Mouse (Mus musculus) embryonic facial prominence, embryonic 10.5 days (tissue): ENCODE measurements around the gene Rps27. TPM values are rescaled to one million over a fixed set of nuclear protein-coding genes. Genes with fewer than 3 reads are reported as not detected.

Source experiments
- DNase-seq: peaks from one replicate; pipeline ENCODE4 v3.0.0-alpha.2; 2017; ENCODE audit warnings: low spot score
- H3K27ac ChIP-seq: fragments of 300-500 bp; sonication (generic); replicated peaks from 2 replicates; pipeline ENCODE4 v1.5.1; 2016; ENCODE audit warnings: mild to moderate bottlenecking
- H3K27me3 ChIP-seq: fragments of 300-500 bp; sonication (generic); replicated peaks from 2 replicates; pipeline ENCODE4 v1.6.1; 2016; ENCODE audit warnings: low read depth, mild to moderate bottlenecking; ENCODE audit not compliant: poor library complexity, severe bottlenecking
- H3K36me3 ChIP-seq: fragments of 300-500 bp; sonication (generic); replicated peaks from 2 replicates; pipeline ENCODE4 v1.6.1; 2016; ENCODE audit warnings: mild to moderate bottlenecking, moderate library complexity
- H3K4me1 ChIP-seq: fragments of 300-500 bp; sonication (generic); 2 replicates; pipeline ENCODE4 v1.6.1; 2016
- H3K4me3 ChIP-seq: fragments of 300-500 bp; sonication (generic); 2 replicates; pipeline ENCODE4 v1.5.1; 2016; ENCODE audit warnings: mild to moderate bottlenecking, moderate library complexity
- H3K9me3 ChIP-seq: fragments of 300-500 bp; sonication (generic); 2 replicates; pipeline ENCODE4 v1.6.1; 2016; ENCODE audit warnings: mild to moderate bottlenecking
- WGBS: fragments of 180-500 bp; shearing (Covaris S2); methylation state at CpG from one replicate; pipeline ENCODE4 v1.1.7; 2016; 5-methylcytosine and 5-hydroxymethylcytosine counted together
- polyA plus RNA-seq: library from polyadenylated mRNA; unstranded; fragments of >200 nt; fragmentation: Nextera tagmentation; extraction: Ambion mirVana; gene quantifications from 2 replicates; pipeline ENCODE4 v1.2.1, GENCODE M21; 2016

Gene Rps27
- polyA plus RNA-seq, 1 experiment from 2014 or later: 1,124 TPM

GRCm38 (mm10) chr3:90202884-90203283, 10.6 kb downstream of the Rps27 start:
- Histone ChIP-seq H3K27ac (no peak overlapping the region), H3K4me1 (no peaks in the 10 kb centered on the region), H3K4me3 (no peak overlapping the region), H3K9me3 (no peaks in the 10 kb centered on the region), H3K36me3 (peaks cover 23% of the 10 kb centered on the region), H3K27me3 (no peaks in the 10 kb centered on the region)
- DNase-seq: no peak
- 77% methylated on average over 1 of the region's 1 CpGs for WGBS

- H3K27me3 ChIP-seq: no peaks in the 10 kb centered on the region
- no peaks in the 10 kb centered on the region for H3K36me3 ChIP-seq
- no peak overlapping the region for H3K4me3 ChIP-seq
- no peaks in the 10 kb centered on the region for H3K9me3 ChIP-seq
- WGBS: 80% methylated on average over 1 of the region's 1 CpGs
- no peak overlapping the region for H3K27ac ChIP-seq
- no peak for DNase-seq
- 0 out of 2 replicates have a peak, but pooled peaks cover 3% of the 10 kb centered on the region for H3K4me1 ChIP-seq
Measured at GRCm38 (mm10) chr3:90197548-90197947, 15.9 kb downstream of the Rps27 start.

DNA sequence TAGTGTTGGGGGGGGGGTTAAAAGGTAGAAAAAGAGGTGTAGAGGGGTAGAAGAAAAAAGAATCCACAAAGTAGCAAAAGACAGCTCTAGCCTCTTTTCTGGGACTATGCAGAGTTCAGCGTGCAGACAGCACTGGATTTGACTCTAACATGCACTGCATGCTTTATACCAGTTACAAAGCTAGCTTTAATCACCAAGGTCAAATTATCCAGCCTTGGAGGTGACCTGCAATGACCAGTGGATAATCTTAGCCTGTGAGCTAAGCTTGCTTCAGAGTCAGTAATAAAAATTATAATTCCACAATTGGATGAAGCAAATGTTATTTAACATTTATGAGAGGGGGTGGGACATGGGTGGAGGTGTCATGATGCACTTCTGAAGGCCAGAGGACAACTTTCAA, 17.8 kb downstream of the Rps27 start:
- 0 out of 2 replicates have a peak, but pooled peaks cover 3% of the 10 kb centered on the region for H3K4me1 ChIP-seq
- WGBS: 78% methylated on average over 1 of the region's 1 CpGs
- no peaks in the 10 kb centered on the region for H3K27me3 ChIP-seq
- H3K9me3 ChIP-seq: no peaks in the 10 kb centered on the region
- DNase-seq: no peak
- H3K4me3 ChIP-seq: no peak overlapping the region
- no peaks in the 10 kb centered on the region for H3K36me3 ChIP-seq
- no peak overlapping the region for H3K27ac ChIP-seq

DNA sequence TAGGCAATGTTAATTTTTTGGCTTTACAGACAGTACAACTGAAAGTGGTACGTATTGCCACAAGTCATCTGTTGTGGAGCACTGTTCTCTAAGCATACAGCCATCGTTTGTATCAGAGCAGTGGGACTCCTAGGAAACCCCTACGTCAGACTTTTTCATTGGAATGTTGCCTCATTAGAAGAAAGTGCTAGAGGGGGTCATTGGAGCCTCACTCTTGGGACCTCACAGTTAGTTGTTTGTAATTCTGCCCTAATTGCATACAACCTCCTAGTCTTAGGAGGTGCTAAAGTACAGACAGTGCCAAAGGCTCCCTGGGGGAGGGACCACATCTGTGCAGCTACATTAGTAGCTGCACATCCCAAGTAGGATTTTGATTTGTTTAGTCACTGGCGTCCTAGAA, 18.7 kb downstream of the Rps27 start:
- Histone ChIP-seq H3K27ac (no peak overlapping the region), H3K4me3 (no peak overlapping the region), H3K9me3 (no peaks in the 10 kb centered on the region), H3K27me3 (no peaks in the 10 kb centered on the region), H3K36me3 (no peaks in the 10 kb centered on the region), H3K4me1 (0 out of 2 replicates have a peak, but pooled peaks cover 3% of the 10 kb centered on the region)
- no peak for DNase-seq
- 50% methylated on average over 4 of the region's 4 CpGs for WGBS

DNA sequence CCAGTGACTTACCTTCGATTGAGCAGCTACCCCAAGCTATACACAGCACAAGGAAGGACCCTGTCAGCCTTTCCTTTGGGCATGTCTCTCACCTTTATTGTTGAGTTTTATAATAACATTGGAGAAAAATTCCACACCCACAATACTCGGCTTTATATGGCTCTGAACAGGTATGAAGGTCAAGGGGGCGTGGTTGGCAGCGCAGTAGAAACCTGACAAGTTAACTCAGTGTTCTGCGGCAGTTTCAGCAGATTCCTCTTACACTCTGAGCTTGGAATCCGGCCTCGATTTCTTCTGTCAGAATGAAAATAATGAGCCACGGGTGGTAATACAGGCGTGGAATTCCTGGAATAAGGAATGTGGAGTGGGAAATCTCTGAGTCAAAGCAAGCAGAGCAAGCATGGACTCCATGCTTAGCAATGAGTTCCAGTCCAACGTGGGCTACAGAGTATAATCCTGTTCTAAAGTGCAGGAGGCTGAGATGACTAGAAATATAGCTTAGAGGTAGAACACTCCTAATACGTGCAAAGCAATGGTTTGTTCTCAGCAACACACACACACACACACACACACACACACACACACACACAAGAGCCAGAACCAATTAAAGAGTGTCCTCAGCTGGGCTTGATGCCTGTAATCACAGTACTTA, 22.5 kb downstream of the Rps27 start:
- no peak overlapping the region for H3K27ac ChIP-seq

DNA sequence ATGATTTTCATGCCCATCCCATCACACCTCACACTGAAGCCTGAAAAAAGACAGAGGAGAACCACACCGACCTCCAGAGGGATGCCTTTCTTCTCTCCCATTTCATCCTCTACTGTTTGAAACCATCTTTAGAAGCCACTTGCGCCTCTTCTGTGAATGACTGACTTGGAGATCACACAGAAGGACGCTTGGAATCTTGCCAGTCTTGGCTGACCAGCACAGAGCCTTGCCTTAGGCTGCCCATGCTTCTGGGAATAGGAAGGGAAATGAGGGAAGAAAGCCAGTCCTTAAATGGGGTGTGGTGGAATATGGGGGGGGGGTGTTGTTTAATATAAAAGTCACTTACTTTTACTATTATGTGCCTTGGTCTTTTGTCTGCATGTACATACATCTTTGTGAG, 29.9 kb downstream of the Rps27 start:
- 76% methylated on average over 3 of the region's 3 CpGs for WGBS
- H3K9me3 ChIP-seq: no peaks in the 10 kb centered on the region
- H3K27me3 ChIP-seq: no peaks in the 10 kb centered on the region
- DNase-seq: no peak
- 0 out of 2 replicates have a peak, but pooled peaks cover 5% of the 10 kb centered on the region for H3K4me1 ChIP-seq
- H3K27ac ChIP-seq: no peak overlapping the region
- no peak overlapping the region for H3K4me3 ChIP-seq
- no peaks in the 10 kb centered on the region for H3K36me3 ChIP-seq

More for the DNA sequence above, 22.5 kb downstream of the Rps27 start:
- 84% methylated on average over 11 of the region's 11 CpGs for WGBS
- Histone ChIP-seq H3K36me3 (no peaks in the 10 kb centered on the region), H3K27me3 (no peaks in the 10 kb centered on the region), H3K4me1 (0 out of 2 replicates have a peak, but pooled peaks cover 3% of the 10 kb centered on the region), H3K4me3 (no peak overlapping the region), H3K9me3 (no peaks in the 10 kb centered on the region)
- no peak for DNase-seq

DNA sequence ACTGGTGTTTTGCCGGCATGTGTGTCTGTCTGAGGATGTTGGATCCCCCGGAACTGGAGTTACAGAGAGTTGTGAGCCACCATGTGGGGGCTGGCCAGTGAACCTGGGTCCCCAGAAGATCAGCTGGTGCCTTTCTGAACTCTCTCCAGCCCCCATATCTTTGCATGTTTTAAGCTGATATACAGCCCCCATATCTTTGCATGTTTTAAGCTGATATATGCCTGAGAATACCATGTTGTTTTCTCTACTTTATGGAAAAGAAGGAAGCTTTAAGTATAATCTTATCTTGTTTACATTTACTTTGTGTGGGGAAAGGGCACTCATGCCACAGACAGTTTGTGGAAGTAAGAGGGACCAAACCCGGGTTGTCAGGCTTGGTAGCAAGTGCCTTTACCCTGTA, 33.9 kb downstream of the Rps27 start:
- Histone ChIP-seq H3K9me3 (no peaks in the 10 kb centered on the region), H3K27ac (no peak overlapping the region), H3K27me3 (no peaks in the 10 kb centered on the region), H3K4me1 (no peaks in the 10 kb centered on the region), H3K4me3 (no peak overlapping the region), H3K36me3 (no peaks in the 10 kb centered on the region)
- WGBS: 81% methylated on average over 3 of the region's 3 CpGs
- no peak for DNase-seq

Other genes starting within 250 kb of the Rps27 start
- 200 and 206 TPM in 2 replicates for gene Hax1, start 214.9 kb downstream of the Rps27 start, polyA plus RNA-seq
- 181 and 195 TPM in 2 replicates for gene 4933434E20Rik, start 162.0 kb downstream of the Rps27 start, polyA plus RNA-seq
- gene Ubap2l, start 161.0 kb downstream of the Rps27 start, polyA plus RNA-seq: 240 and 243 TPM in 2 replicates
- 597 and 601 TPM in 2 replicates for gene Tpm3, start 141.0 kb downstream of the Rps27 start, polyA plus RNA-seq
- 0.55 and 0.59 TPM in 2 replicates for gene Nup210l, start 109.5 kb downstream of the Rps27 start, polyA plus RNA-seq
- 25.4 and 25.5 TPM in 2 replicates for gene Rab13, start within 50 bp of the Rps27 start, polyA plus RNA-seq
- 79.3 and 81.4 TPM in 2 replicates for gene Jtb, start 17.9 kb upstream of the Rps27 start, polyA plus RNA-seq
- gene Creb3l4, start 29.9 kb upstream of the Rps27 start, polyA plus RNA-seq: 4.2 and 6.1 TPM in 2 replicates
- gene Slc39a1, start 34.5 kb upstream of the Rps27 start, polyA plus RNA-seq: 60.9 and 64.2 TPM in 2 replicates
- gene Crtc2, start 40.5 kb upstream of the Rps27 start, polyA plus RNA-seq: 26.1 and 26.8 TPM in 2 replicates
- 4.3 and 5.3 TPM in 2 replicates for gene Dennd4b, start 51.5 kb upstream of the Rps27 start, polyA plus RNA-seq
- 13.6 and 15.7 TPM in 2 replicates for gene Gatad2b, start 79.5 kb upstream of the Rps27 start, polyA plus RNA-seq
- gene Slc27a3, start 176.3 kb upstream of the Rps27 start, polyA plus RNA-seq: 29.4 and 33.9 TPM in 2 replicates
- gene Ints3, start 220.0 kb upstream of the Rps27 start, polyA plus RNA-seq: 42.8 and 46.3 TPM in 2 replicates